Mouse (Mus musculus): ENCODE results near the gene Lexm. TPM values are rescaled to one million over a fixed set of nuclear protein-coding genes. Genes with fewer than 3 reads are reported as not detected.

Gene Lexm
- polyA plus RNA-seq, 1 experiment from 2014 or later = not detected

- Histone ChIP-seq H3K27me3 (replicated peaks; ENCODE audit: control insufficient read depth, insufficient read depth, low read length) (no peaks in the 10 kb centered on the region), H3K36me3 (ENCODE audit: control insufficient read depth, insufficient read depth) (peaks cover 77% of the 10 kb centered on the region), H3K4me3 (ENCODE audit: low read depth, low read length) (no peak overlapping the region), H3K4me2 (replicated peaks; ENCODE audit: low read depth) (no peak overlapping the region), H3K9ac (ENCODE audit: low read depth, low read length) (no peak overlapping the region), H3K9me3 (ENCODE audit: control insufficient read depth) (no peaks in the 10 kb centered on the region), H3K4me1 (replicated peaks; ENCODE audit: control insufficient read depth, insufficient read depth, low read length) (no peaks in the 10 kb centered on the region), H3K27ac (ENCODE audit: low read depth, low read length) (no peak overlapping the region)
- TF ChIP-seq CTCF (IDR thresholded peaks at IDR 0.05; ENCODE audit: low read depth) = no peak
- ATAC-seq = no peak
- 85% methylated on average over 4 of the region's 4 CpGs for WGBS
These were observed 32.4 kb downstream of the Lexm start for GRCm38 (mm10) chr4:106584665-106585064.

GRCm38 (mm10) chr4:106582428-106583153 is 34.5 kb downstream of the Lexm start:
- Histone ChIP-seq H3K9ac (ENCODE audit: low read depth, low read length) (no peak overlapping the region), H3K27me3 (replicated peaks; ENCODE audit: control insufficient read depth, insufficient read depth, low read length) (no peaks in the 10 kb centered on the region), H3K27ac (ENCODE audit: low read depth, low read length) (peak overlapping the region; percentile 89), H3K4me1 (replicated peaks; ENCODE audit: control insufficient read depth, insufficient read depth, low read length) (no peaks in the 10 kb centered on the region), H3K4me3 (ENCODE audit: low read depth, low read length) (no peak overlapping the region), H3K9me3 (ENCODE audit: control insufficient read depth) (no peaks in the 10 kb centered on the region), H3K36me3 (ENCODE audit: control insufficient read depth, insufficient read depth) (peaks cover 77% of the 10 kb centered on the region), H3K4me2 (replicated peaks; ENCODE audit: low read depth) (peak overlapping the region; percentile 48)
- peak; percentile 55 for TF ChIP-seq CTCF (IDR thresholded peaks at IDR 0.05; ENCODE audit: low read depth)
- 38% methylated on average over 12 of the region's 12 CpGs for WGBS
- ATAC-seq = peak; percentile 94

DNA sequence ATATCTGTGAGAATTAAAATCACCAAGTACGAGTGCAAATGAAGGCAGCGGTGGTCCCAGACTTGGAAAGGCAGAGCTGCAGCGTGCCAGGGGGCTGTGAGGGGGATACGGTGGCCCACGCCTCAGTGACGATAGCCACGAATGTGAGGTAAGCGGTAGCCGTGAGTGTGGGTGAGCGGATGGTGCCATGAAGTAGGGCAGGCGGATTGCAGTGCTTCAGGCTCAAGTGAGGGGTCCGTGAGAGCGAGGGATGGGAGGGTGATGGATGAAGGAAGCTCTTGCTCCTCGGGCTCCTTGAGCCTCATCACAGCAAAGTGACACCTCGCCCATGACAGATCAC is 35.2 kb downstream of the Lexm start:
- 74% methylated on average over 15 of the region's 15 CpGs for WGBS
- peak overlapping the region; percentile 89 for H3K27ac ChIP-seq (ENCODE audit: low read depth, low read length)
- H3K4me2 ChIP-seq (replicated peaks; ENCODE audit: low read depth) = peak overlapping the region; percentile 48
- H3K9me3 ChIP-seq (ENCODE audit: control insufficient read depth) = no peaks in the 10 kb centered on the region
- no peaks in the 10 kb centered on the region for H3K4me1 ChIP-seq (replicated peaks; ENCODE audit: control insufficient read depth, insufficient read depth, low read length)
- no peaks in the 10 kb centered on the region for H3K27me3 ChIP-seq (replicated peaks; ENCODE audit: control insufficient read depth, insufficient read depth, low read length)
- no peak overlapping the region for H3K9ac ChIP-seq (ENCODE audit: low read depth, low read length)
- ATAC-seq = no peak
- TF ChIP-seq CTCF (IDR thresholded peaks at IDR 0.05; ENCODE audit: low read depth) = no peak
- peaks cover 77% of the 10 kb centered on the region for H3K36me3 ChIP-seq (ENCODE audit: control insufficient read depth, insufficient read depth)
- no peak overlapping the region for H3K4me3 ChIP-seq (ENCODE audit: low read depth, low read length)

DNA sequence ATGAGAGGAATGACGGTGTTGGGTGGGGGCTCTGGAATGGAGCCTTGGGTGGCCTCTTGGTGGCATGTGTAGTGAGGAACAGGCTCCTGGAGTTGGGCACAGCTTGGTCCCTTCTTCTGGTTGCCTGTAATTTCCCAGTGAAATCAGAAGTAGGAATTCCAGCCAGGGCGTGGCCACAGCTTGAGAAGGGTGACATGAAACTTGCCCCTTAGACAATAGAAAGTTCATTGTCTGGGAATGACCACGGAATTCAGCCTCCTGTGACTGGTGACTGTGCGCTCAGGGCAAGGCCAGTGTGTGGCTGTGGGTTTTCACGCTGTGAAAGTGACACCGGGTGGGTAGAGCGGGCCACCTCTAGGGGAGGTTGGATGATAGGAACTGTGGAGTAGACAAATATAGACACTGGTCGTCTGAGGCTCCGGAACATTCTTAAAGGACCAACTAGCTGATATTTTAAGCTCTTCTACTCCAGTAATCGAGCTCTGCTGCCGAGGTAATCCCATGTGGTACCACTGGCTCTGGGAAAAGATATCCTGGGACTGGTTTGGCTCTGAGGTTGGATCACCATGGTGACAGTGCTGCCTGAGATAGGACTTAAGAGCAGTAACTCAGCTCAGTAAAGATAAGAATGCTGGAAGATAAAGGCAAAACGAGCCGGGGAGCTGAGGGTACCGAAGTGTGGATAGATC is 35.7 kb downstream of the Lexm start:
- Histone ChIP-seq H3K36me3 (ENCODE audit: control insufficient read depth, insufficient read depth) (peaks cover 77% of the 10 kb centered on the region), H3K4me2 (replicated peaks; ENCODE audit: low read depth) (peak overlapping the region; percentile 48; the same call in 1 of the 2 replicates), H3K9me3 (ENCODE audit: control insufficient read depth) (no peaks in the 10 kb centered on the region), H3K9ac (ENCODE audit: low read depth, low read length) (no peak overlapping the region), H3K27me3 (replicated peaks; ENCODE audit: control insufficient read depth, insufficient read depth, low read length) (no peaks in the 10 kb centered on the region), H3K27ac (ENCODE audit: low read depth, low read length) (peak overlapping the region; percentile 89), H3K4me3 (ENCODE audit: low read depth, low read length) (no peak overlapping the region), H3K4me1 (replicated peaks; ENCODE audit: control insufficient read depth, insufficient read depth, low read length) (no peaks in the 10 kb centered on the region)
- 64% methylated on average over 14 of the region's 14 CpGs for WGBS
- no peak for TF ChIP-seq CTCF (IDR thresholded peaks at IDR 0.05; ENCODE audit: low read depth)
- ATAC-seq = no peak

DNA sequence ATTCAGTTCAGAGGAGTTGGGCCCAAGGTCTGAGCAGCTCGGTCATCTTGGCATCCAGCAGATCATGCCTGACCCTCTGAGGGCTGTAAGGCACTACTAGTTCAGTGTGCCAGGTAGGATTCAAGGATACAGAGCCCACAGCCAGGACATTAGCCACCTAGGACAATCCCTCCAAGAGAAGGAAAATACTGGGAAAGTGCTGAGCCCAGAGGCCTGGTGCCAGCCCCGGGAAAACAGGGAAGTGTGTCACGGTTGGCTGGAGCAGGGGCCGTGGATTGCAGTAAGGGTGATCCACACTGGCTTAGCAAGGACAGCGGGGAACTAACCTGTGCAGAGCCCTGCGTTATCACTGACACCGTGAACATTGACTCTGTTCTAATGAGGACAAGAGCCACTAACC is 39.5 kb downstream of the Lexm start:
- no peaks in the 10 kb centered on the region for H3K9me3 ChIP-seq (ENCODE audit: control insufficient read depth)
- H3K27me3 ChIP-seq (replicated peaks; ENCODE audit: control insufficient read depth, insufficient read depth, low read length) = no peaks in the 10 kb centered on the region
- no peak for TF ChIP-seq CTCF (IDR thresholded peaks at IDR 0.05; ENCODE audit: low read depth)
- ATAC-seq = no peak
- no peak overlapping the region for H3K4me3 ChIP-seq (ENCODE audit: low read depth, low read length)
- H3K36me3 ChIP-seq (ENCODE audit: control insufficient read depth, insufficient read depth) = peaks cover 78% of the 10 kb centered on the region
- H3K27ac ChIP-seq (ENCODE audit: low read depth, low read length) = 0 out of 2 replicates have a peak overlapping the region, but pooled peaks have one; percentile 50
- 72% methylated on average over 7 of the region's 7 CpGs for WGBS
- no peak overlapping the region for H3K9ac ChIP-seq (ENCODE audit: low read depth, low read length)
- no peak overlapping the region for H3K4me2 ChIP-seq (replicated peaks; ENCODE audit: low read depth)
- no peaks in the 10 kb centered on the region for H3K4me1 ChIP-seq (replicated peaks; ENCODE audit: control insufficient read depth, insufficient read depth, low read length)

DNA sequence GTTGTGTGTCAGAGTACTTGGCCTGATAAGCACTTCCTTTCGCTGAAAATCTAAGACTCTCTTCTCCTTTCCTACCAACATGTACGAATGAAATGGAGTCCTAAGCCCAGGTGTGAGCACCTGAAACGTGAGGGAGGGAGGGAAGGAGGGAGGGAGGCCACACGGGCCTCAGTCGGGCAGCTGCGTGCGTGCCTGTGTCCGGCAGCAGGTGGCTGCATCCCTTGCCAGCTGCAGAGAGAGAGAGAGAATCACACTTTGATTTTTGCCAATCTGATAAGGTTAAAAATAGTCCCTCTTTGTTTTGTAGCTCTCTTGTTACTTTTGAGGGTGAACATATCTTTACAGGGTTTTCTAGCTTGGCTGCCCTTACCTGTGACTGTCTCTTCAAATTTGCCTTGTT is 42.0 kb downstream of the Lexm start:
- no peak for ATAC-seq
- H3K36me3 ChIP-seq (ENCODE audit: control insufficient read depth, insufficient read depth) = peaks cover 82% of the 10 kb centered on the region
- no peaks in the 10 kb centered on the region for H3K27me3 ChIP-seq (replicated peaks; ENCODE audit: control insufficient read depth, insufficient read depth, low read length)
- no peak overlapping the region for H3K4me3 ChIP-seq (ENCODE audit: low read depth, low read length)
- 73% methylated on average over 8 of the region's 8 CpGs for WGBS
- TF ChIP-seq CTCF (IDR thresholded peaks at IDR 0.05; ENCODE audit: low read depth) = no peak
- no peak overlapping the region for H3K27ac ChIP-seq (ENCODE audit: low read depth, low read length)
- no peak overlapping the region for H3K9ac ChIP-seq (ENCODE audit: low read depth, low read length)
- no peaks in the 10 kb centered on the region for H3K9me3 ChIP-seq (ENCODE audit: control insufficient read depth)
- H3K4me2 ChIP-seq (replicated peaks; ENCODE audit: low read depth) = no peak overlapping the region
- H3K4me1 ChIP-seq (replicated peaks; ENCODE audit: control insufficient read depth, insufficient read depth, low read length) = no peaks in the 10 kb centered on the region

Data from intestine, postnatal 0 days (tissue).